Mouse (Mus musculus) c-Kit-positive CD71-positive TER-119-negative erythroid progenitor cells, embryonic 14.5 days (primary cell): ENCODE measurements around the gene Krtap13.
"Not testable (repeated sequence)": the region's sequence is repeated elsewhere in the genome, so short reads cannot be mapped to it uniquely, and the experiment has no call there.

Experiments used
- DNase-seq: peaks from one replicate; pipeline ENCODE4 v3.0.0-alpha.2; 2013; ENCODE audit warnings: low read depth

Krtap13 gene

DNA sequence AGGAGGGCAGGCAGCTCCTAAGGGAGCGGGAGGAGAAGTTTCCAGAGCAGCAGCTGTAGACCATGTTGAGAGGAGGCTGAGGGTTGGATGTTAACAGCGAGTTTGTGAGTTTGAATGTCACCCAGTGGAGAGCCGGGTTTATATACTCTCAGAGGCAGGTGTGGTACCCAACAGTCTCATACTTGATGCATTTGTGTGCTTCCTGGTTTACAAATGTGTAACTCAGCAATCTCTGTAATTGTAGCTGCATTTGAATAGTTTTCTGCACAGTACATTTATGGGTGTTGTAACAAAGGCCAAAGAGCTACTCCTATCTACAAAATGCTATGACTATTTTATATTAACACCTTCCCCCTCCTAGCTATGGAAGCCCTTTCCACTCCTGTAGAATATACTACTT lies at the start of gene Krtap13:
Gene Krtap13 (minus strand): TSS at position 101 of the 400 bp plus-strand sequence.
- not testable (repeated sequence) for DNase-seq

DNA sequence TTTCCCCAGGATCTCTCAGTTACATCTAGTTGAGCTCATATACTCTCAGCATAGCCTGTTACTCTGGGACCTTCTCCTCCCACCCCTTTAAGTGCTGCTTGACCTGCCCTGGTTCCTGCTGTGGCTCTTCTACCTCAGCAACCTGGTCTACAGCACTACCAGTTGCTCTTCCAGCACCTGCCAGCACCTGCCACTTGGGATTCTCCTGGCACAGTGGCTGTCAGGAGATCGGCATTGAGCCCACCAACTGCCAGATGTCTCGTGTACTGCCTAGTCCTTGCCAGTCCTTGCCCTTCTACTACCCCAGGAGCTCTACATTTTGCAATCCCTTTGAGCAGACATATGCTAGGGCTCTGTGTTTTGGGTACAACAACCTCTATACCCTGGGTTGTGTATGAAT lies 35.4 kb upstream of the Krtap13 start:
- DNase-seq, result no peak

DNA sequence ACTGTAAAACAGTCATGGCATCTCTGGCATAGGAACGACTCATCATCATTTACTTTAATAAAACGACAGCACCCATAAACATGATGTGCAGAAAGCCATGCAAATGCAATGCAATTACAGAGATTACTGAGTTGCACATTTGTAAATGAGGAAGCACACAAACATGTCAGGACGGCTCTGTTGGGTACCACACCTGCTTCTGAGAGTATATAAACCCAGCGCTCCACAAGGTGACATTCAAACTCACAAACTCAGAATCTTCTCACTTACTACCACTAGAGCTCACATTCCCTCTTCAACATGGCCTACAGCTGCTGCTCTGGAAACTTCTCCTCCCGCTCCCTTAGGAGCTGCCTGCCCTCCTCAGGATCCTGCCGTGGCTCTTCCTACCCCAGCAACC lies 26.2 kb upstream of the Krtap13 start, which contains the start of gene Gm5965:
Gene Gm5965 (plus strand): TSS at position 301 of the 400 bp plus-strand sequence.
- no peak for DNase-seq

GRCm38 (mm10) chr16:88774106-88774505 lies 22.7 kb upstream of the Krtap13 start, which contains the start of gene 2310057N15Rik:
2310057N15Rik (minus strand) TSS chr16:88774206.
- DNase-seq, result no peak

GRCm38 (mm10) chr16:88758547-88758946 lies 7.1 kb upstream of the Krtap13 start, which contains the start of gene 2310034C09Rik:
2310034C09Rik (plus strand) TSS chr16:88758847.
- not testable (repeated sequence) for DNase-seq

GRCm38 (mm10) chr16:88747943-88748342 lies 3.5 kb downstream of the Krtap13 start:
- no peak for DNase-seq

DNA sequence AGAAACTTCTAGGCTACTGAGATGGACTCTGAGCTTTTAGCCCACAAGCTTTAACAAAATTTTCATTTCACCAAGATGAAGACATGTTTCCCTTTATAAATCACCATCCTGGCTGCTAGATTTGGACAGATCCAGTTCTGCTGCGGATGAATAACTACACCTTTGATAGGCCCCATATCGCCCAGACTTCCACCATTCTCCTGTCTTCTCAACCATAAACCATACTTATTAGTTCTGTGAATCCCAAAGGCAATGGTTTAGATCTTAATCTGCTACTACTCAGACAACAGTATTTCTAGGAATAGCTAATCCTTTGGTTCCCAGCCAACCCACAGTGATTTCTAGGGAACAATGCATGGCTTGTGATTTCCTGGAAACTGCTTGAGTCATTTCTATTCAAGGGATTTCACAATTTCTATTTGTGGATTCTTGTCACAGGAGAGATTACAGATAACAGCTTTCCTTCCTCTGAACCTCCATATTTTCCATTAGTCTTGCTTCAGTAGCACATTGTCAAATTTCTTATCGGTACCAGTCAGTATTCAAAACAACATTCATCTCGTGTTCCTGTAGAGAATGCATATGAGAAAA lies 6.6 kb downstream of the Krtap13 start:
- DNase-seq, result no peak

GRCm38 (mm10) chr16:88735391-88735790 lies 16.0 kb downstream of the Krtap13 start:
- no peak for DNase-seq

DNA sequence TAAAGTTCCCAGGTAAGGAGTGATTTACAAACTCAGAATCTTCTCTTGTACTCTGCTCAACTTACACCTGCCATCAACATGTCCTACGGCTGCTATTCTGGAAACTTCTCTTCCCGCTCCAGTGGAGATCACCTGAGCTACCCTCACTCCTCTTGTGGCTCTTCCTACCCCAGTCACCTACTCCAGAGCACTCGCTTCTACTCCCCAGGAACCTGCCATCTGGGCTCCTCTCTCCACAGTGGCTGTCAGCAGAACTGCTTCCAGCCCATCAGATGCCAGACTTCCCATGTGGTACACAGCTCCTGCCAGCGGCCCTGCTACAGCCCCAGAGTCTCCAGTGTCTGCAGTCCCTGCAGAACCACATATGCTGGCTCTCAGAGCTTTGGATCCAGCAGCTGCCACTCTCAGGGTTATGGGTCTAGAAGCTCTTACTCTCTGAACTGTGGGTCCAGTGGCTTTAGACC lies 22.6 kb downstream of the Krtap13 start, which contains the start of gene Krtap13-1:
Gene Krtap13-1 (plus strand): TSS at position 51 of the 464 bp plus-strand sequence.
- no peak for DNase-seq

- no peak for DNase-seq
These were observed 31.4 kb downstream of the Krtap13 start for GRCm38 (mm10) chr16:88720031-88720430.

DNA sequence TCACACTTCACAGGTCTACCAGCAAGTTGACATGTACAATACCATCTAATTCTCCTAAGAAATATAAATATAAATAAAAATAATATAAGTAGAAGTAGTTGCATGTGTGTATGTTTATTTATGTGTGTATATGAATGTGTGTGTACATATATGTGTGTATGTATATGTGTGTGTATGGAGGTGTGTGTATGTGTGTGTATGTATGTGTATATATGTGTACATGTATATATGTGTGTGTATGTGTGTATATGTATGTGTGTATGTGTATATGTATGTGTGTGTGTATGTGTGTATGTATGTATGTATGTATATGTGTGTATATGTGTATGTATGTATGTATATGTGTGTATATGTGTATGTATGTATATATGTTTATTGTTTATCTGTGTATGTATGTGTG lies 34.9 kb downstream of the Krtap13 start:
- no peak for DNase-seq

DNA sequence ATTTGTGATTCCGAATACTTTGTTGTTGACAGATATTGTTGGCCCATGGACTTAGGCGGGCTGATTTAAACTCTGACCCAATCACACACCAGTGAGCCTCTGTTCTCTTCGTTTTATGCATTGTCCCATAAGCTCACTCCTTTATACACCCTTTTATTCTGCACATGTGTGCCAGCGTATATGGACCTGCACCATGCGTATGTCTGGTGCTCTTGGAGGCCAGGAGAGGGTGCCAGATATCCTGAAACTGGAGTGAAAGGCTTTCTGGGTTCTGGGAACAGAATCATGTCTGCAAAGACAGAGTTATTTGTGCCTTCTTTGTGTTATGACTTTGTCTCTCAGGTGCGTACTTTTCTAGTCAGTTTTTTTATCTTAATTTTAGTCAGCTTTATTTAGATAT lies 40.2 kb downstream of the Krtap13 start:
- DNase-seq, result no peak

DNA sequence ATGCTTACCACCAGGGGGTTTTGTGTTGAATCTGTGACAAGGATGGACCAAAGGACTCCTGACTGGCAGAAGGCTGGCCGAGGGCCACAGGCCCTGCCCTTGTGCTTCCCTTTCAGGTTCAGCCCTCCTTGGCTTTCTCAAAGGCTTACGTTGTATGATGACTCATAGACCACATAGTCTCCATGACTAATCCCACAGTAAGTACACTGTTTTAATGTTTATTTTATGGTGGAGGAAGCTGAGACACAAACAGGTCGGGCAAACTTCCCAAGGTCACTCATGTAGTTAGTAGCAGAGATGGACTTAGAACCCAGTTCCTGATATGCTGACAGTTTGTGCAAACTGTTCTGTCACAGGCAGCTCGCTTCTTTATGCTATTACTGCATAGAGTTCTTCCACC lies 40.7 kb downstream of the Krtap13 start:
- DNase-seq, result no peak

DNA sequence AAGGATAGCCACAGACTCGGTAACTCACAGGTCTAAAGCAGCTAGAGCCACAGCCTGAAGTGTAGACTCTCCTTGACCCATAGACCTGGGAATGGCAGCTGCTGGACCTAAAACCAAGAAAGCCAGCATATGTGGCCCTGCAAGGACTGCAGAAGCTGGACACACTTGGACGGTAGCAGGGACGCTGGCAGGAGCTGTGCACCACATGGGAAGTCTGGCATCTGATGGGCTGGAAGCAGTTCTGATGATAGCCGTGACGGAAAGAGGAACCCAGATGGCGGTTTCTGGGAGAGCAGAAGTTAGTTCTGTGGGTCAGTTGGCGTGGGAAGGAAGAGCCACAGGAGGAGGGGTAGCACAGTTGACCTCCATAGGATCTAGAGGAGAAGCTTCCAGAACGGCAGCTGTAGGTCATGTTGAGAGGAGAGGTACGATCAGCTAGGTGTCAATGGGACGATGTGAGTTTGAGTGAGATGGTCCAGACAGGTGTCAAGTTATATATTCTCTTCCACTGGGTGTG lies 43.9 kb downstream of the Krtap13 start, which contains the start of gene 2310061N02Rik:
Gene 2310061N02Rik (minus strand): TSS at position 467 of the 517 bp plus-strand sequence.
- no peak for DNase-seq

DNA sequence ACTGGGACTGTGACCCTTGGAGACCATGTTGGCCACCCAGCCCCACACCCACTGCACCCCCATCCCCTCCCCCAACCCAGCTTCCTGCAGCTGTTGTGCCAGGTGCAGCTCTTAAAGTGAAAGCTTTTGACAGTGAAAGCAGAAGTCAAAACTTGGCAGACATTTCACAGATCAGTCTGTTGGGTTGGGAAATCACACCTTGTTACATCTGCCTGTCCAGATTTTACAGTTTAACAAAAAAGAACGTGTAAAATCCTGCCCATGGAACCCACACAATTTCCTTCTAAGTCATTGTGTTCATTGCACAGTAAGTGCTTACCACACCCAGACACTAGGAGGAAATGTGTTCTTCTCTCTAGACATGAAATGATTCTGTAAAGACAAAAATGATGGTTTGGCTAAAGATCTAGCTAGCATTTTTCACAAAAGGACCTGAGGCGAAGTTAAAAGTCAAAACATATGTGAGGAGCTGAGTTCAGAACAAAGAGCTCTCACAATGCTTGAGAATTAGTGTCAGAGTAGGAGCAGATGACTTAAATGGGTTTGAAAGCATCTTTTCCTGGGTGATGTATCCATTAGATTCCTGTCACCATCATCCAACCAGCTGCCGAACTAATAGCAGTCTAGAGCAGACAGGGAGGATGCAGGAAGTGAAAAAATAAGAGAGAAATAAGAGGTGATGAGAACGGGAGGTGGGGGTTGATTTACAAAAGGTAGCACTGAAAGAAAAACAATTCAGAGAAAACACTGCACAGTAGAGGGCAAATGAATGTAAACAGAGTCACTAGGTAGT lies 50.2 kb downstream of the Krtap13 start:
- no peak for DNase-seq
